Mouse (Mus musculus) liver, embryonic 15.5 days (tissue): ENCODE measurements at regions not wholly inside any gene's neighbourhood (a gene's known extent, or its start where the extent isn't known, plus 50 kb on each side); places are given as distances from the start of the nearest gene placed in this dataset.

Experiments used
- ATAC-seq: fragments of 200-750 bp; cut with Nextera tagmentation; 2 replicates; pipeline ENCODE4 v1.8.0; 2017; ENCODE audit warnings: moderate number of reproducible peaks, mild to moderate bottlenecking, moderate library complexity; ENCODE audit not compliant: insufficient read depth
- H3K27ac ChIP-seq: fragments of 300-500 bp; sonication (generic); replicated peaks from 2 replicates; pipeline ENCODE4 v1.5.1; 2015; ENCODE audit warnings: mild to moderate bottlenecking, inconsistent platforms
- H3K27me3 ChIP-seq: fragments of 300-500 bp; sonication (generic); 2 replicates; pipeline ENCODE4 v1.6.1; 2015; ENCODE audit warnings: mild to moderate bottlenecking, inconsistent platforms
- H3K36me3 ChIP-seq: fragments of 300-500 bp; sonication (generic); replicated peaks from 2 replicates; pipeline ENCODE4 v1.6.1; 2015; ENCODE audit warnings: moderate library complexity, mild to moderate bottlenecking, inconsistent platforms
- H3K4me1 ChIP-seq: fragments of 300-500 bp; sonication (generic); replicated peaks from 2 replicates; pipeline ENCODE4 v1.6.1; 2015; ENCODE audit warnings: inconsistent platforms
- H3K4me2 ChIP-seq: fragments of 300-500 bp; sonication (generic); 2 replicates; pipeline ENCODE4 v1.6.1; 2015; ENCODE audit warnings: moderate library complexity, mild to moderate bottlenecking, inconsistent platforms
- H3K4me3 ChIP-seq: fragments of 300-500 bp; sonication (generic); replicated peaks from 2 replicates; pipeline ENCODE4 v1.5.1; 2015; ENCODE audit warnings: mild to moderate bottlenecking, inconsistent platforms
- H3K9ac ChIP-seq: fragments of 300-500 bp; sonication (generic); 2 replicates; pipeline ENCODE4 v1.6.1; 2015; ENCODE audit warnings: moderate library complexity, mild to moderate bottlenecking, inconsistent platforms
- H3K9me3 ChIP-seq: fragments of 300-500 bp; sonication (generic); replicated peaks from 2 replicates; pipeline ENCODE4 v1.6.1; 2016; ENCODE audit warnings: inconsistent platforms
- WGBS: fragments of 180-500 bp; shearing (Covaris S2); methylation state at CpG from one replicate; pipeline ENCODE4 v1.1.7; 2015; ENCODE audit warnings: mixed read lengths; ENCODE audit not compliant: insufficient replicate concordance; 5-methylcytosine and 5-hydroxymethylcytosine counted together

DNA sequence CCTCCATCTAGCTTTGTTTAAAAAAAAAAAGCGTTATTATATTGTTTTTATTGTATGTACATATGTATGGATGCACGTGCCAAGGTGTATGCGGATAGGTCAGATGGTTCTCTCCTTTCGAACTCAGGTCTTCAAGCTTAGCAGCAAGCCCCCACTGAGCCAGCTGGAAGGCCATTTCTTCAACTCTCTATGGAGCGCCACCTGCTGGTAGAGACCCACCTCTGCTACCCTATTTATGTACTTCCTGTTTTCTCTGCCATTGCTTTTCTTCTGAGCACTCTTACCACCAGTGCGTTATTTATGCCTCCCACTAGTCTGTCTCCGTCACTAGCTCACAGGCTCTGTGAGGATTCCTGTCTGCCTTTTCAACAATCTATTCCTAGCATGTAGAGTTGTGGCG lies 91.5 kb upstream of the Rpl38 start:
- Histone ChIP-seq H3K4me3 (no peak overlapping the region), H3K4me1 (no peaks in the 10 kb centered on the region), H3K4me2 (no peak overlapping the region), H3K36me3 (no peaks in the 10 kb centered on the region), H3K9me3 (no peaks in the 10 kb centered on the region), H3K9ac (no peak overlapping the region), H3K27me3 (no peaks in the 10 kb centered on the region; the same call in 1 of the 2 replicates), H3K27ac (no peak overlapping the region)
- ATAC-seq, result no peak
- WGBS, result 56% methylated on average over 8 of the region's 8 CpGs

DNA sequence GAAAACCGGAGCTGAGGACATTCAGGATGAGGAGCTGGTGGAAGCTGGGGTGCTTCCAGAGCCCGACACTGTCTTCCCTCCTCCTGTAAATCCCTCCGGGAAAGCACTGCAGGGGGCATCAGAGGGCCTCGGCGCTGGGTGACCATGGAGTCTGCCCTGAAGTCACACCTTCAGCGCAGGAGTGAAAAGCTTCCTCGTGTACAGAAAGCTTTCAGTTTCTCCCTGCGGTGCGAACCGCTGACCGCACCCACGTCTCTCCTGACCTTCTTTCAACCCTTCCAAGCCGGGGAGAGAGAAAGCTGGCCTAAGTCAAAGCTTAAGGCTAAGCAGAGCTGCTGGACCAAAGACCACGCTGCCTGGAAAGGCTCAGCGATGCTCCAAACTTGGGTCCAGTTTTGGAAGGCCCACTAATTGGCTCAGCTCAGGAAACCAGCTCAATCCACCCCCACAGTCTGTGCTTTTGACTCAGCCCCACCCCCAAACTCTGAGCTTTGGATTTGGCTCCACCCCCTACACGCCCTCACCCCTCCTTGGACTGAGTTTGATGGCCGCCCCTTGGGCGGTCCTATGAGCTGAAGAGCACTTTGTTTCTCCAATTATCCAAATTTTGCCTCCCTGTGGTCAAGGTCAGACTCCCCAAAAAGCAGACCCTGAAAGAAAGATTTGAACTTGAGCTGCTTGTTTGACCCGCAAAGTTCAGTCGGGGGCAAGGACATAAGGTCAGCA lies 97.0 kb upstream of the Rpl38 start:
- Histone ChIP-seq H3K4me3 (no peak overlapping the region), H3K27ac (no peak overlapping the region), H3K9me3 (no peaks in the 10 kb centered on the region), H3K4me1 (no peaks in the 10 kb centered on the region), H3K9ac (no peak overlapping the region), H3K4me2 (peak overlapping the region; percentile 13; the same call in 1 of the 2 replicates), H3K36me3 (no peaks in the 10 kb centered on the region), H3K27me3 (peaks cover 31% of the 10 kb centered on the region)
- WGBS, result 26% methylated on average over 20 of the region's 20 CpGs
- ATAC-seq, result no peak

DNA sequence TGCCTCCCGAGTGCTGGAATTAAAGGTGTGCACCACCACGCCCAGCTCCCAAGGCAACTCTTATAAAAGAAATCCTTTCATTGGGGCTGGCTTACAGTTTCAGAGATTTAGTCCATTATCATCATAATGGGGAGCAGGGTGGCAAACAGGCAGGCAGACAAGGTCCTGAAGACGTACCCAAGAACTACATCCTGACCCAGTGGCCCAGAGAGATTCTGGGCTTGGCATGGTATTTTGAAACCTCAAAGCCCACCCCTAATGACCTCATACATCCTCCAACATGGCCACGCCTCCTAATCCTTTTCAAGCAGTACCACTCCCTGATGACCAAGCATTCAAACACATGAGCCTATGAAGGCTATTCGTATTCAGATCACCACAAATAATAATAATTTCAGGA lies 98.2 kb upstream of the Rpl38 start:
- H3K36me3 ChIP-seq, result no peaks in the 10 kb centered on the region
- no peak overlapping the region for H3K27ac ChIP-seq
- H3K4me3 ChIP-seq, result no peak overlapping the region
- no peak overlapping the region for H3K4me2 ChIP-seq
- peaks cover 33% of the 10 kb centered on the region for H3K27me3 ChIP-seq
- no peak overlapping the region for H3K9ac ChIP-seq
- H3K4me1 ChIP-seq, result no peaks in the 10 kb centered on the region
- WGBS, result 68% methylated on average over 5 of the region's 5 CpGs
- H3K9me3 ChIP-seq, result 0 out of 2 replicates have a peak, but pooled peaks cover 3% of the 10 kb centered on the region
- ATAC-seq, result no peak

DNA sequence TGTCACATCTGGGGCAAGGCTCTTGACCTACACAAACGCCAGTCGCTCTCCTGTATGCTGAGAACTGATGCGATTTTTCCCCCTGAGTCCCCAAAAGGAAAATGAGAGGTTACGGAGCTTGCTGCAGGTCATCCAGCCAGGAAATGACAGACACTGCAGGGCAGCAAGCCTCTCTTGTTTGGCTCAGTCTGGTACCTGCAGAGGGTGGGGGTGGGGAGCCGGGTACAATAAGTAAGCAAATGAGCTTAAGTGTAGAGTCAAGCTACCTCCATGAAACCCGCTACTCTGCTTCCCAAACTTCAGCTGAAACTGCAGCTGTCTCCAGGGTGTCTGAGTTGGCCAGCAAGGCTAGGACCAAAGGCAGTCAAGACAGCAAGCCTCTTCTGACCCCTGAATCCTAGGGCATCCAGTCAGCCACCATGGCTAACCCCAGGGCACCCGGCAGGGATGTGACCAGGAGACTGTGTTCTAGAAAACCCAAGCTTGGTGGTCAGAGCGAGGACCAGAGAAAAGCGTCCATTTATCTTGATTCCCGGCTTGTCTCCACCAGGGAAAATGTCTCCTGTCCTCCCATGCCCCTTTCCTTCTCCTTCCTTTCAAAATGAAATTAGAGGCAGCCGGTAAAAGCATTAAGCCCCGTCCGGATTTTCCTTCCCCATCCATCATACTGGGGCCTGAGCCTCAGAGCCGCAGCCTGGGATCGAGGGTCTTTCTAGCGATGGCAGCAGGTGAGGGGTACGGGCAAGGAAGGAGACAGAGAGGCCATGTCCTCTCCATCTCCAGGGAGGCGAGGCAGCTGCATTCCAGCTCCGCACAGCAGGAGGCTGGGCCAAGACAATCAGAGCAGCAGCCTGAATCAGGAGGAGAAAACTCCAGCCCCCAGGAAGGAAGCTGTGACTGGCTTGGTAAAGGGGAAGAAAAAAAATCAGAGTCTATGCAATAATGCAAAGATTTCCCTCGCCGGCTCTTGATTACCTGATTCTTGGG lies 100.2 kb upstream of the Rpl38 start:
- Histone ChIP-seq H3K27ac (no peak overlapping the region), H3K4me1 (no peaks in the 10 kb centered on the region), H3K4me2 (no peak overlapping the region), H3K4me3 (no peak overlapping the region), H3K9me3 (0 out of 2 replicates have a peak, but pooled peaks cover 3% of the 10 kb centered on the region), H3K27me3 (peaks cover 33% of the 10 kb centered on the region), H3K9ac (no peak overlapping the region), H3K36me3 (no peaks in the 10 kb centered on the region)
- ATAC-seq, result no peak
- 8% methylated on average over 21 of the region's 21 CpGs for WGBS

DNA sequence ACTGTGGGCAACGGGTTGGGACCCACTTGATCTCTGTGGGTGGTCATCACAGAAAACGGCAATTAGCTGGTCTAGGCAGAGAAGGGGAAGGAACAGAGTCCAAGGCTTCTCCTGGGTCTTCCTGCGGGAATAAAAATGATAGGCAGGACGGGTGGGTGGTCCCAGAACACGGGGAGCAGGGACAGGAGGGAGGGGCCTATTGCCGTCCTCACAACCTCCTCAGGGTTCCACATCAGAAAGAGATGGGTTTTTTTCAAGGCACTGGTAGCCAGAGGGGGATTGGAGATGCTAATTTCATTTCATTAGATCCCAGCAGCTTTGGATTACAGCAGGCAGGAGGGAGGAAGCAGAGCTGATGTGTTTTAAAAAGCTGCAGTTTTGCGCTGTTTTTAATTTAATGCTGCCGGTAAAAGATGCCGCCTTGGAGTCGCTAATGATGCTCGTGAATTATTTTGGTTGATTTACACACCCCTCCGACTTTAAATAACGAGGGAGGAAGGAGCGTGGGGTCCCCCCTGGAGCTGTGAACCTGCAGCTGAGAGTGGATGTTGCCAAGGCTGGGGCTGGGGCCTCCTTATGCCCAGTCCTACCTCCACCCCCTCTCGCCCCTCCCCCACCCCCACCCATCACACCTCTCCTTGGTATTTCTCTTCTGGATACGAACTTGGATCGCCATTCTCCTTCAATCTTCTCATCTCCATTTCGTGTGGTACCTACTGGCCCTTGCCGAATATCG lies 101.1 kb upstream of the Rpl38 start:
- Histone ChIP-seq H3K36me3 (no peaks in the 10 kb centered on the region), H3K27ac (no peak overlapping the region), H3K4me1 (no peaks in the 10 kb centered on the region), H3K9me3 (0 out of 2 replicates have a peak, but pooled peaks cover 3% of the 10 kb centered on the region), H3K27me3 (peaks cover 33% of the 10 kb centered on the region), H3K4me2 (no peak overlapping the region), H3K9ac (no peak overlapping the region), H3K4me3 (no peak overlapping the region)
- ATAC-seq, result no peak
- WGBS, result 9% methylated on average over 20 of the region's 20 CpGs

DNA sequence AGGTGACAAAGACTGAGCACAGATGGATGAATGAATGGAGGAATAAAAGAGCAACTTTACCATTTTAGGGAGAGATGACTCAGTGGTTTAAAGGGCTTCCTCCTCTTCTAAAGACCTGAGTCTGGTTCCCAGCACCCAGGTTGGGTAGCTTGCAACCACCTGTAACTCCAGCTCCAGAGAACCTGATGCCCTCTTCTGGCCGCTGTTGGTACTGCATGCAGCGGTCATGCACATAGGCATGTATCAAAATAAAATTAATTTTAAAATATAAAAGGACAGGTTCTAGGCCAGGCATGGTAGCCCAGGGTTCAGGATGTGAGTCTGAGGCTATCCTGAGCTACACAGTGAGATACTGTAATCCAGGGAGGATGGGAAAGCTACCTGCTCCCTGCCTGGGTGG lies 103.4 kb upstream of the Rpl38 start:
- 85% methylated on average over 2 of the region's 2 CpGs for WGBS
- no peak overlapping the region for H3K27ac ChIP-seq
- H3K36me3 ChIP-seq, result no peaks in the 10 kb centered on the region
- peaks cover 40% of the 10 kb centered on the region for H3K27me3 ChIP-seq
- no peaks in the 10 kb centered on the region for H3K4me1 ChIP-seq
- H3K9ac ChIP-seq, result no peak overlapping the region
- no peak overlapping the region for H3K4me2 ChIP-seq
- ATAC-seq, result no peak
- H3K4me3 ChIP-seq, result no peak overlapping the region
- 0 out of 2 replicates have a peak, but pooled peaks cover 3% of the 10 kb centered on the region for H3K9me3 ChIP-seq

DNA sequence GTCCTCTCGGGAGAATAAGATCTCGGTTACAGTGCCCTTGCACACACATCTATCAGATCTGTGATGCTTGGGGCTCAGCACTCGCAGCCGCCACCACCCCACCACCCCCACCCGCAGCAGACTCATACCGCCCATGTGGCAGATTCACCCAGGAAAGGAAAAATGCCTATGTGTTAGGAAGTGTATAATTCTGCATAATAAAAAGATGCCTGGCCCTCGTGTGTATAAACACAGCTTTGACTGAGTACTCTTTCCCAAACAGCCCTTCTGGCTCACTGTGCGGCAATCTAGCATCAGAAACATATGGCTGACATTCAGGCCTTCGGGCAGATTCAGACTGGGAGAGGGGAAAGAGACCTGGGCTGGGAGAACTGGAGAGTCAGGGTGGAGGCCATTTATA lies 105.2 kb upstream of the Rpl38 start:
- no peaks in the 10 kb centered on the region for H3K36me3 ChIP-seq
- H3K4me3 ChIP-seq, result no peak overlapping the region
- H3K9me3 ChIP-seq, result 0 out of 2 replicates have a peak, but pooled peaks cover 3% of the 10 kb centered on the region
- no peak overlapping the region for H3K27ac ChIP-seq
- H3K27me3 ChIP-seq, result peaks cover 36% of the 10 kb centered on the region
- WGBS, result 76% methylated on average over 9 of the region's 9 CpGs
- H3K9ac ChIP-seq, result no peak overlapping the region
- no peaks in the 10 kb centered on the region for H3K4me1 ChIP-seq
- no peak overlapping the region for H3K4me2 ChIP-seq
- no peak for ATAC-seq

DNA sequence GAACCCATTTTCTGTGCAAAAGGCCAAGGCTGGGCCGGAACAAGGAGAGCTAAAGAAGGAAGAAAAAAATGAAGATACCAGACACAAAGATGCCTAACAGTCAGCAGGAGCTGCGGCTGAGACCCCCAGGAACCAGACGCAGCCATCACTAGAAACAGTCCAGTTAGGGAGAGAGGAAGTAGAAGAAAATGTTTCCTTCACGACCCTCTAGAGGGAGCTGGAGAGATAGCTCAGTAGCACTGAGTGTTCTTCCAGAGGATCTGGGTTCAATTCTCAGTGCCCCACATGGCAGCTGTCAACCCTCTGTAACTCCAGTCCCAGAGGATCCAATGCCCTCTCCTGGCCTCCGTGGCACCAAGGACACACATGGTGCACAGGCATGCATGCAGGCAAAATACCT lies 113.7 kb upstream of the Rpl38 start:
- no peak overlapping the region for H3K4me2 ChIP-seq
- H3K9me3 ChIP-seq, result no peaks in the 10 kb centered on the region
- H3K27ac ChIP-seq, result peak overlapping the region; percentile 53; the same call in 1 of the 2 replicates
- no peaks in the 10 kb centered on the region for H3K27me3 ChIP-seq
- H3K4me1 ChIP-seq, result peaks cover 4% of the 10 kb centered on the region; the same call in 1 of the 2 replicates
- H3K4me3 ChIP-seq, result no peak overlapping the region
- H3K9ac ChIP-seq, result no peak overlapping the region
- 21% methylated on average over 5 of the region's 5 CpGs for WGBS
- no peaks in the 10 kb centered on the region for H3K36me3 ChIP-seq
- no peak for ATAC-seq

DNA sequence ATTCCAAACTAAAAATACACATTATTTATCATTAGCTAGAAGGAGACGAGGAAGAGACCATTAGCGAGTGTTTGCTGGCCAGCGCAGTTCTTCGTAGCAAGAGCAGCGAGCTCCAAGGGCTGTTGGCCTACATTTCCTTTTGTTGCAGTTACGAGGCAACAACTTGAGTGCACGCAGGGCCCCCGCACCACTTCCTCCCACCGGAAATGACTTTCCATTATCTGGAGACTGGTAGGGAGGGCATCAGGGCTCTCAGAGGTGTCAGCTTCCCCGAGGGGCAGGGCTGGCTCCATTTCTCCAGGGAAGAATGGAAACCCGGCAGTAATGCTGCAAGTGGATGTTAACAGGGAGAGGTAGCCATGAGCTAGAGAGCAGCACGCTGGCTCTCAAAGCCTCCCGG lies 114.3 kb upstream of the Rpl38 start:
- no peaks in the 10 kb centered on the region for H3K9me3 ChIP-seq
- no peak overlapping the region for H3K4me3 ChIP-seq
- peak overlapping the region; percentile 25; the same call in 1 of the 2 replicates for H3K4me2 ChIP-seq
- peaks cover 4% of the 10 kb centered on the region; the same call in 1 of the 2 replicates for H3K4me1 ChIP-seq
- no peaks in the 10 kb centered on the region for H3K27me3 ChIP-seq
- no peaks in the 10 kb centered on the region for H3K36me3 ChIP-seq
- no peak for ATAC-seq
- peak overlapping the region; percentile 53; the same call in 1 of the 2 replicates for H3K27ac ChIP-seq
- no peak overlapping the region for H3K9ac ChIP-seq
- 6% methylated on average over 13 of the region's 13 CpGs for WGBS

DNA sequence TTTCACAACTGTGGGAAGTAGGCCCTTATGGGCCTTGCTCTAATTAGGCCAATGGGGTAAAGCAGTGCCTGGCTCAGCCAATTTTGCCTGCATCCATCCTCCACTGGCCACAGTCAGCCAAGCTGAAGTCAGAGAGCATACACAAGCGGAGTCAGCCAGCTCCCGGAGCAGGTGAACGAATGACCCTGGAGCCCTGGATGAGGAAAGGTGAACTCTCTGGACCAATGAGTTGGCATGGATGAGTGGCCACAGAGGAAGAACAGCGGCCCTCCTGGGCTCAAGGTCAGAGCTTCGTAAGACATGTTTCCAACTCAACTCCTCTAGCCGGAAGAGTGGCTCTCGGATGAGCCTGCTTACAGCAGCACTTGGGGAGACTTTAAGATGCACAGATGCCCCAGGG lies 116.1 kb upstream of the Rpl38 start:
- Histone ChIP-seq H3K9me3 (no peaks in the 10 kb centered on the region), H3K27me3 (no peaks in the 10 kb centered on the region), H3K27ac (no peak overlapping the region), H3K4me2 (no peak overlapping the region), H3K9ac (no peak overlapping the region), H3K4me3 (no peak overlapping the region), H3K4me1 (peaks cover 4% of the 10 kb centered on the region; the same call in 1 of the 2 replicates), H3K36me3 (no peaks in the 10 kb centered on the region)
- ATAC-seq, result no peak
- WGBS, result 74% methylated on average over 7 of the region's 7 CpGs
